Mouse (Mus musculus): Measurements from ENCODE around the gene Cntn4.

Gene Cntn4

DNA sequence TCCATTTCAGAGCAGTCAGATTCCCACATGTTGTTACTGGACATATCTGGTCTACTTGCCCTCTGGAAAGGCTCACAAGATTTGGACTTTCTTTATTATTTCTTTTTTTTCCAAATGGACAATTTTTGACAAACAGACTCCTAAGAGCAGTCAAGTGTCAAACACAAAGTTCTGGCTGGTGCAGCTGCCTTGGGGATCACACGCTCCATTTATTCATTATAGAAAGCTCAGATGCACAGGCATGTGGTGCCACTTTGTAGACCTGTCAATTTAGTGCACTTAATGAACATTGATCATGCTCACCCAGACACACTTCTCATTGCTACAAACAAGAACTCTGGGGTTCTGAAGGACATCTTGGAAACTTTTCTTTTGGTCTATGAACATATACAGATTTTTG, 337.7 kb downstream of the Cntn4 start:
- in situ Hi-C loops (cut with MboI; ENCODE audit: low pct_unique_long_range_greater_than_20kb in 1 of 2, low sequenced_read_pairs in 2 of 2, unreplicated experiment in 1 of 2), result no loop called here

DNA sequence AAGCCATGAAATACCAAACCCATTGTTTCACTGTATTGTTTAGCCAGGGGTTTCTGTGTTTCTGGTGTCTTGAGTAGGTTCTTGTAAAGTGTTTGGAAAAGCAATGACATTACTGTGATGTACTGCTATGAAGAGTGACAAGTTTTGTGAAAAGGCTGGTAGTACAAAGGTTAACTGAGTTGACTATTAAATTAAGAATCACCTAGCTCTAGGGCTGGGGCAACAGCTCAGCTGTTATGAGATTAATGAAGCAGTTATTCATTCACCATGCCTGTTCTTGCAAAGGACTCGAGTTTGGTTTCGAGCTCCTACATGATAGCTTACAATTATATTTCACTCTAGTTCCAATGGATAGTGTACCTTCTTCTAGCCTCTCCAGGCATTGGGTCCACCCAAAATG, 371.4 kb downstream of the Cntn4 start:
- in situ Hi-C loops (cut with MboI; ENCODE audit: low pct_unique_long_range_greater_than_20kb in 1 of 2, low sequenced_read_pairs in 2 of 2, unreplicated experiment in 1 of 2), result no loop called here

DNA sequence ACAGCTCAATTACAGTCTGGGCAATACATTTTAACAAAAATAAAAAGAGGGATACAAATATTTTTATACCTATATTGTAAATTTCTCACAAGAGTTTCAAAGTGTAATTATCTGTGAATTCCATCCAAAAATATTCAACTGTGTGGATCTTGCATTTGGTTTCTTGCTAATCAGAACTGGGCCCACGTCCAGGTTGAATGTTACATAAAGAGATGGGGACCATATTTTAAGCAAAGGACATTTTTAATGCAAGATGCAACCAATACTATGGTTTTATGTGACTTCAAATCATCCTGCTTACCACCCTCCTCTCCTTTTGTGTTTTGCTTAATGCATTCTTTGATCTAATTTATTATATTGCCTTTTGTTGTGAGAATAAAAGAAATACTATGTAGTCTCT, 378.7 kb downstream of the Cntn4 start:
- in situ Hi-C loops (cut with MboI; ENCODE audit: low pct_unique_long_range_greater_than_20kb in 1 of 2, low sequenced_read_pairs in 2 of 2, unreplicated experiment in 1 of 2), result no loop called here

DNA sequence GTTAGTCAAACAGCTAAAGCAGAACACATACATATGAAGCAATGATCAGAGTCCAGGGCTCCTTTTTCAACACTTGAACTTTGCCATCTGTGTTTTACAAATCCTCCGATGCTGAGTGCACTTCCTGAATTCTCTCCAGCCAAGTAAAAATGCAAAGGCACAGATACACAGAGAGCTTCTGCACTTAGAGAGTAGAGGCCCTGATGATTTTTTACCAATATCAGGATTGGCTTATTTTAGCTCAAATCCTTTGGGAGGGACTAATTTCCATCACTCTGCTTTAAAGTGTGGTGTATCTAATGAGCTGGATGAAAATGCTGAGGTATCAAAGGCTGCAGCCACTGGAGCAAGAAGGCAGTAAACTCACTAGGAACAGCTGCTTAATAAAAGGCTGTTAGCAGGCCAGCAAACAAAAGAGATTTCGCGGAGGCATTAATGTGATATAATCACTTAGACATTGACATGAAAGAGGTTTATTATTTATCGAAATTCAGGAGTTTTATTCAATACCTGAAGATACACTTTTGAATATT, 400.7 kb downstream of the Cntn4 start:
- in situ Hi-C loops (cut with MboI; ENCODE audit: low pct_unique_long_range_greater_than_20kb in 1 of 2, low sequenced_read_pairs in 2 of 2, unreplicated experiment in 1 of 2), result no loop called here

DNA sequence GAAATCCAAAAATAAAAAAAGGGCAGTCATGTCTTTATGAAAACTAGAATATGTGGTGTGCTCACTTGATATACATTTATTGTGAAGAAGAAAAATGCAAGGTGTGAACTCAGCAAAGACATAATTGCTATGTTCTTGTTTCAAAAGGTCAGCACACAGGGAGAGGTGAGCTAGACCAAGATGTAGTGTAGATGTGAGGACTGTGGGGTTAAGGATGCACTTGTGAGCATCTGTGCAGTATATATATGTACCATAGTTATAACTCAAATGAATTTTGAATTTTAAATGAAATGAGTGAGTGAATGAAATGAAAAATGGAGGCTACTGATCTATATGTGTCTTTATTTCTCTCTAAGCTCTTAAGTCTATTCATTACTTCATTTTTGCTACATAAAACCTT, 401.2 kb downstream of the Cntn4 start:
- in situ Hi-C loops (cut with MboI; ENCODE audit: low pct_unique_long_range_greater_than_20kb in 1 of 2, low sequenced_read_pairs in 2 of 2, unreplicated experiment in 1 of 2), result no loop called here

DNA sequence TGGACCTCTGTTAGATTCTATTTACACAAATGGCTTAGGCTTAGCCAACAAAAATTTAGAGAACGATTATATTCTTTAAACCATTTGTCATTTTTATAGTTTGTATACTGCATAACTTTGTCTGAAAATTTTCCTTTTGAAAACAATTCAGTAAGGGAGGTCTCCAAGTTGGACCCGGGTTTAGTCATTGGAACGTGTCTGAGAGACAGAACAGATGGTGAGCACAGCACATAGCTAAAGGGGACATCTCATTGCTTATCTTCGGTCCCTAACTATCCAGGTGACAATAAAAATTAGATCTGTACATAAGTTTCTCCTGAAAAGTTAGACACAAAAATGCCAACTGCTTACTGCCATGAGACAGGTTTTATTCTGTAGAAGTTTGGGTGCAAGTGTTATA, 420.4 kb downstream of the Cntn4 start:
- in situ Hi-C loops (cut with MboI; ENCODE audit: low pct_unique_long_range_greater_than_20kb in 1 of 2, low sequenced_read_pairs in 2 of 2, unreplicated experiment in 1 of 2), result no loop called here

DNA sequence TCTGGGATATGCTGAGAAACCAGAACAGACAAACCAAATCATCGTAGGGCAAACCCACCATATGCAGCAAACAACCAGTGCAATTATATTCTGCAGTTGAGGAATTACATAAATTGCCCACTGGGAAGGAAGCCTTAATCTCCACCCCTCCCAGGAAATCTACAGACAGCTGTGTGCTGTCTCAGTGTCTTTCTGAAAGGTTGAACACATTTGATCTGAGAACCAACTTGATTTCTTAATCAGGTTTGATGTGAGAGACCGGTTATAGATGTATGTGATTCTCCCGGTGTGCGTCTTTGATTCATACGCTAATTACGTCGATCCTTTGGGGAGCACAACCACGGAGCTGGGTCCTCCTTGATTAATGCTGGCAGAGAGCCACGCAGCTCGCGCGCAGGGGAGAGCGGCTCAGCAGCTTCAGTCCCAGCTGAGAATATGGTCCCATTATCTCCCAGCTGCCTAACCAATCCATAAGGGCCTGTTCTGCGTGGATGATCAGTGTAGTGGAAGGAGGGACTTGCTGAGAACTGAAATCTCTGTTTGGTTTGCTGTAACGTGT, 441.1 kb downstream of the Cntn4 start:
- in situ Hi-C loops (cut with MboI; ENCODE audit: low pct_unique_long_range_greater_than_20kb in 1 of 2, low sequenced_read_pairs in 2 of 2, unreplicated experiment in 1 of 2), result no loop called here

DNA sequence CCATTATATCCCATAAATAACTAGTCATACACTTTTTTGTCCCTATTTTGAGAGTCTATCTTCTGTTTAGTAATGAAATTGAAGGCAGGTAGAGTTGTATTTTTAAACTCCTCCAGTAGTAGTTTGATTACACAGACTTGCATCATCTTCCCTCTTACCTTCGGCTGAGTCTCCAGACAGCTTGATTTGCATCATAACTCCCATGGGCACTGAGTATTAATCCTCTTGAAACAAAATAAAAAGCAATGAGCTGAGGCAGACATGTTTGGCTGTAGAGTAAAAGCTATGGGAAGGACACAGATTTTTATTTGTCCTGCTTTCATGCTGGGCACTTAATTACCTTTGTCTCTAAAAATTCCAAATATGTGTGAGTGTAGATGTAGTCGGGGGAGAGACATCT, 476.1 kb downstream of the Cntn4 start:
- in situ Hi-C loops (cut with MboI; ENCODE audit: low pct_unique_long_range_greater_than_20kb in 1 of 2, low sequenced_read_pairs in 2 of 2, unreplicated experiment in 1 of 2), result no loop called here

DNA sequence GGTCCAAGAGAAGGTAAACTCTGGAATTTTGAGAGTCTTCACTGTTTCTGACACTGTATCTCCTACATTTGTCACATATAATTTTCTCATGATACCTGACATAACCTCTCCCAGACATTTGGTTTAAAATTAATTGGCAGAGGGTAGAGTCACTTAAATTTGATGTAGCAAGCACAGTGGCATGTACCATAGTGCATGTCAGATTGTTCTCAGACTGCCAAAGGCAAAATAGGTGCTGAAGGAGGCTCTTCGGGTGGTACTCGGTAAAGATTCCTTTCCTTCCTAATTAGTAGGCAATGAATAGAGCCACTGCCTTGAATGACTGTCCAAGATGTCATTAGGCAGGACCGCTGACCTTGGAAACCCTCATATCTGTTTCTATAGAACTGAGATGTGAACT, 477.9 kb downstream of the Cntn4 start:
- in situ Hi-C loops (cut with MboI; ENCODE audit: low pct_unique_long_range_greater_than_20kb in 1 of 2, low sequenced_read_pairs in 2 of 2, unreplicated experiment in 1 of 2), result no loop called here

DNA sequence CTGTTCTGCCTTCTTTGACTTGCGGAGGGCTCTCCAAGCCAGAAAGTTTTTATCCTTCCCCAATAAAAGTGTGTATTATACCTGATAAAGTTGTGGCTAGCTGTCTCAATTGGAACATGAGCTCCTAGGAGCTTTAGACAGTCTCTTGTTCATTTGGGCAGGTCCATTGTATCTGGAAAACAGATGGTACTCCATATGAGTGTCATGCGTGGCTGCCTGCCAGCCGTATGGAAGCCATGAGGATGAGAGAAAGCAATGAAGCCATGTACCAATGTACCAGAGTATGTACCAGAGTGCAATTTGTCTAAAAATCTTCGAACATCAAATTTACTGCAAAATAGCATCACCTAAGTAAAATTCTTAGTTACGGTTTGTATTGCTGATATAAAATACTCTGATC, 500.1 kb downstream of the Cntn4 start:
- in situ Hi-C loops (cut with MboI; ENCODE audit: low pct_unique_long_range_greater_than_20kb in 1 of 2, low sequenced_read_pairs in 2 of 2, unreplicated experiment in 1 of 2), result no loop called here

DNA sequence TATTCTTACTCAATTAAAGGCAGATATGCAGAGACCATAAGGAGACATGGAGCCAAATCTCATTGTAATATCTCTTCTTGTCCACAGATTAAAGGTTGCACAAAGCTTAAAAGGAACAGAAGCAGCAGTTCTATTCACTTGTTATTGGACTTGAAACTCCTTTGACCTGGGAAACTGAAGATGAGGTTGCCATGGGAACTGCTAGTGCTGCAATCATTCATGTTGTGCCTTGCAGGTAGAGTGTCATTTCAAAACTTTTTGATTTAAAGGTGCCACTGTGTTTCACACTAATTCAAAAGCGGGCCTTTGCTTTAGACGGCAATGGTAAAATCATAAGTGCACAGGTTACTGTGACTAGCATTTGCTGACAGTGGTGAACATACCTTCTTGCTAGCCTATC, 504.1 kb downstream of the Cntn4 start:
- in situ Hi-C loops (cut with MboI; ENCODE audit: low pct_unique_long_range_greater_than_20kb in 1 of 2, low sequenced_read_pairs in 2 of 2, unreplicated experiment in 1 of 2), result no loop called here

DNA sequence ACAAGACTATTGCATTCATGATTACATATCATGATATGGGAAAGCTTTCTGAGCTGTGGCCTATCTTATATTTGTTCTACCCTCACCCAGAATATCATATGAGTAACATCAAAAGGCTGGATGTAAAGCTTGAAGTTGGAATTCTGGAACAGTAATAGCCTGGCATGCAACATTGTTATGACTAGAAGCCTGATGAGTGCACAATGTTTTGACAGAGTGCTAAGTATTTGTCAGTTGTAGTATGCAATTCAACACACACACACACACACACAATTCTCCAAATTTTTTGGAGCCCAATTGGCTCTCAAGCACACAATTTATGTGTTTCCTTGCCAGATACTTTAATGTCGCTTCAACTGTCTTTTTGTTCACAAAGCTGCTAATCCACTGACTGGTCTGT, 523.5 kb downstream of the Cntn4 start:
- in situ Hi-C loops (cut with MboI; ENCODE audit: low pct_unique_long_range_greater_than_20kb in 1 of 2, low sequenced_read_pairs in 2 of 2, unreplicated experiment in 1 of 2), result no loop called here

DNA sequence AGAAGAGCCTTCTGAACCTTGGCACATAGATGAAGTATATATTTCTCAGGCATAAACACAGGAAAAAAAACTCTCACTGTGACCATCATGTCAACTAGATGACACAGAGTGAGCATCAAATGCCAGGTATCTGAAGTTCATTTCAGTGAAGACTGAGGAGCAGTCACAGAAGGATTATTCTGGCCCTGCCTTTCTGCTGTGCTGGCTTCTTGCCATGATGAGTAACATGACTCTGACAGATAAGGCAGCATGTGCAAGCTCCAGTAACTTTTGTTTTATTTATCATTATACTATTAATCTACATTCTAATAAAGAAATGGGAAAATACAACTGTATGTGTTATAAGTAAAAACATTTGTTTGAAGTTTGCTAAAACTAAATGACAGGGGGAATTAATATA, 529.9 kb downstream of the Cntn4 start:
- in situ Hi-C loops (cut with MboI; ENCODE audit: low pct_unique_long_range_greater_than_20kb in 1 of 2, low sequenced_read_pairs in 2 of 2, unreplicated experiment in 1 of 2), result no loop called here

DNA sequence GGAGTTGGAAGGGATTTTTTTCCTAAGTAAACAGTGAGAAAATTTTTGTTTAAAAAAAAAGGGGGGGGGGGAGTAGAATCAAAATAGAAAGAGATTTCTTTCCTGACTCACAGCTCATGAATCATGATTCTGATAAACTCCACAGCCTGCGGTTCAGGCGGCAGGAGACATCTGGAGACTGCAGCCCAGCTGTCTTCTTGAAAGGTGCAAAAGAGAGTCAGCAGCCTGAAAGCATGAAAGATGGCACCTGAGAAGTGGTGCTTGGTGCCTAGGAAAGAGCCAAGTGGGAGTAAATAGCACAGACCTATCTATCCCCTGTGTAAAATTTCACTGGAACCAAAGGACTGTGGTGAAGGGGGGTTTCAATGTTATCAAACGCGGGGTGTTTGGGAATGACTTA, 535.6 kb downstream of the Cntn4 start:
- in situ Hi-C loops (cut with MboI; ENCODE audit: low pct_unique_long_range_greater_than_20kb in 1 of 2, low sequenced_read_pairs in 2 of 2, unreplicated experiment in 1 of 2), result no loop called here

DNA sequence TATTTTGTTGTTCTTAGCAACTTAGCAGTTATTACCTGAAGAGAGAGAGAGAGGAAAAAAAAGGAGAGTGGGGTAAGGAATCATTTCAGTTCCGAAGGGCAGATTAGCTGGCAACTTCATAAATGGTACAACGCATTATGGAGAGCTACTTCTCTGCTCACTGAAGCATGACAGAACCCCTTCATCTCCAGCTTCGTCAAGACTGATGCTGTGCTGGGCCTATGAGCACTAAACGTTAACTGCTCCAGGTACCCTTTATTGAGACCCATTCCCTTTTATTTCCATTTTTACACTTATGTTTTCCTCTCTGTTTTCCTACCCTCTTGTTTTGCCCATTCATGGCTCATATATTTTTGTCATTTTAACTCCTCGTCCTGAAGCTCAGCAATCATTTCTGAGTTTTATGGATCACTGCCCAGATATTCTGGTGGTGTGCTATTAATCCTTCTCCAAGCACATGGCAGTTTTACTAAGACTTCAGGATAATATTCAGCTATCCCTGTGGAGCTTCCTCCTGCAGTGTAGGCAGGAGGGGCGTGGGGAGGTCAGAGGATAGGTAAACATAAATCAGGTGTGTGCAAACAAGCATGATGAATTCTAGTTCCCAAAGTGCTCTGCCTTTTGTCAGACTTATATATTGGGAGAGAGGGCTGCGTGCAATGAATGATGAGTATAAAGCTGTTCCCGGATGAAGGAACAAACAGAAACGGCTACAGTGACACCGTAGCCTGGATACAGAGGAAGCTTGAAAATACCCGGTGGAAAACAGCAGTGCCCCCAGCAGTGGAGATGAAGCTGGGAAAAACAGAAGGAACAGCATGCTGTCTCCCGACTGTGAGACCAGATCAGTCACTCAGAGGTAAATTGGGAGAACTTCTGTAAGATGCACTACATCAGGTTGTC, 559.8 kb downstream of the Cntn4 start:
- in situ Hi-C loops (cut with MboI; ENCODE audit: low pct_unique_long_range_greater_than_20kb in 1 of 2, low sequenced_read_pairs in 2 of 2, unreplicated experiment in 1 of 2), result no loop called here

DNA sequence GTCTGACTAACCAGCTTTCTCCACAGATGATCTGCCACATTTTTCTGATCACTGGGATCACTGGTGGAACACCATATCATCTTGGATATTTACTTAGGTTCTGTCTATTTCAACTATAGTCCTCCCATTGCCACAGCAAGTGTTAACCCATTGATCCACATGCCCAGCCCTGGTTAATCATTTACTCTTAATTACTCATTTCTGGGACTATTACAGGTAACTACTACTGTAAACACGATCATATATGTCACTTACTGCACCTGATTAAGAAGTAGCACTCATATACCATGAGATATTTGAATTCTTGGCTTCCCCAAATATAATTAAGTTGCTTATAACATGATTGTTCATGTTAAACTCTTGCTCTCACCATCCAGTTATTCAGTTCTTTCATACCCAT, 564.1 kb downstream of the Cntn4 start:
- in situ Hi-C loops (cut with MboI; ENCODE audit: low pct_unique_long_range_greater_than_20kb in 1 of 2, low sequenced_read_pairs in 2 of 2, unreplicated experiment in 1 of 2), result no loop called here

DNA sequence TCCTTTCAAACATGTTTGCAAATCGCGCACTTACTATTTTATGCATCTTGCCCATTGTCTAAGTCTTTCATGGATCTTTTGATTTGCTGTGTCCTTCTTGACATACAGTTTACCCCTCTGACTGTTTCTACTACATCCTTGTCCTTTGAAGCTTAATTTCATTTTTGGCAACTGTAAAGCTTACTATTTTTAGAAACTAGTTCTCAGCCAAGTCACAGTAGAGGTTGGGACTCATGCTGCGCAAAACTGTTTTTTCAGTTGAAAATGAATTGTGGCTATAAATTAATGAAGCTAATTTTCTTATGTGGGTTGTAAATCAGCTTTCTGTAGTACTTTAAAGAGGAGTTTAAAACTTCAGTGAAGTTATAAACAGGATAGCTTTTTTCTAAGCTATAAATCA, 585.9 kb downstream of the Cntn4 start:
- in situ Hi-C loops (cut with MboI; ENCODE audit: low pct_unique_long_range_greater_than_20kb in 1 of 2, low sequenced_read_pairs in 2 of 2, unreplicated experiment in 1 of 2), result no loop called here

DNA sequence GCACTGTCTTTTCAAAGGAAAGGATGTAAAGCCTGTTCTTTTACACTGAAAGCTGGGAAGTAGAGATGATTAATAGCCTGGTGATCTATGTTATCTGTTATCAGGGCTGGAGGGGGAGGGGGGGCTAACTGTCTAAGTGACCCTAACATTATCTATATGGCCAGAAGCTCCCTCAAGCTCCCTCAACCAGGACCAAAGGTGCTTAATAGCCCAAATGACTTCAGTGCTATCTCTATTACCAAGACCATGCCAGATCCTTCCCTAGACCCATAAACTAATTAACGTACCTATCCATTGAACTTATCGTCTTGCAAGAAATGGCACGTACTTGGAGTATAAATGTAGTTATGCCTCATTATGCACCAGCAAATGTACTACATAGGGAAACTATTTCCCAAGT, 588.0 kb downstream of the Cntn4 start:
- in situ Hi-C loops (cut with MboI; ENCODE audit: low pct_unique_long_range_greater_than_20kb in 1 of 2, low sequenced_read_pairs in 2 of 2, unreplicated experiment in 1 of 2), result no loop called here

DNA sequence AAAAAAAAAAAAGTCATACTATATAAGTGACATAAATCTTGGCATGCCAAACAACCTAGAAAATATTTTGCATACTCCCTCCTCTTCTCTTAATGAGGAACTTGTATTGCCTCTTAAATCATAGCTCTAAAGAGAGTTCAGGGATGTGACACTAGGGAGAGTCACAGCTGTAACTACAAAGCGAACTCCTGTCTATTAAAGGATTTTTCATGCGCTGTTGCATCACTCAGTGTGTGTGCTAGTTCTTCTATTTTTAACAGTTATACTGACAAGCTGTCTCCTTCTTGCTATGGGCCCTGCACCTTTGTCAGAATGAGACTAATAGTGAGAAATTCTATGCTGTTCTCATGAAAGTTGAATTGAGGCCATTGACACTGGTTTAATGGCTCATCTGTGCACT, 588.8 kb downstream of the Cntn4 start:
- in situ Hi-C loops (cut with MboI; ENCODE audit: low pct_unique_long_range_greater_than_20kb in 1 of 2, low sequenced_read_pairs in 2 of 2, unreplicated experiment in 1 of 2), result no loop called here

DNA sequence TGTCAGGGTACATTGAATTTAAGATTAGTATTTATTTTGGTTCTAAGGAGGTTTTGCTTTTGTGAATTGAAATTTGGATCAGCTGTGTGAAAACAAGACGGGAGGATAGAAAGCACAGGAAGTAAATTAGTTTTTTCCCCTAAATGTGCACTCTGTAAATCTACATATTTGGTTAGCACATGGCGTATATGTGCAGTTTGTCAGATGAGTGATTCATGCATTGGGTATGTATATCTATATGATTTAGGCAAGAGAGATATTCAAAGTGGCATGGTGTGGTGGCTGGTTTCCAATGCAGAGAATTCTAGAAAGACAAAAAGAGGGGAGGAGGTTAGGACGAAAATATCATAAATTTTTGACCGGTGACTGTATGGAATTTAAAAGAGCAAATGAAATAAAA, 591.3 kb downstream of the Cntn4 start:
- in situ Hi-C loops (cut with MboI; ENCODE audit: low pct_unique_long_range_greater_than_20kb in 1 of 2, low sequenced_read_pairs in 2 of 2, unreplicated experiment in 1 of 2), result no loop called here

All from mouse embryonic stem cell (cell line).